Mouse (Mus musculus) stomach, embryonic 14.5 days (tissue): ENCODE measurements at regions not wholly inside any gene's neighbourhood (a gene's known extent, or its start where the extent isn't known, plus 50 kb on each side); places are given as distances from the start of the nearest gene placed in this dataset.

ENCODE experiments used
- ATAC-seq: fragments of 200-750 bp; cut with Nextera tagmentation; 2 replicates; pipeline ENCODE4 v1.8.0; 2017; ENCODE audit warnings: low read depth, moderate TSS enrichment; ENCODE audit not compliant: insufficient number of reproducible peaks, insufficient read depth, low FRiP score
- H3K27ac ChIP-seq: fragments of 300-500 bp; sonication (generic); 2 replicates; pipeline ENCODE4 v1.5.1; 2014; ENCODE audit warnings: mild to moderate bottlenecking, low read length, moderate library complexity, mixed read lengths
- H3K27me3 ChIP-seq: fragments of 300-500 bp; sonication (generic); 2 replicates; pipeline ENCODE4 v1.6.1; 2014; ENCODE audit warnings: low read length, control low read depth, mixed read lengths; ENCODE audit not compliant: control insufficient read depth, insufficient read depth
- H3K36me3 ChIP-seq: fragments of 300-500 bp; sonication (generic); 2 replicates; pipeline ENCODE4 v1.6.1; 2014; ENCODE audit warnings: mild to moderate bottlenecking, control low read depth, low read length, moderate library complexity, mixed read lengths; ENCODE audit not compliant: control insufficient read depth, insufficient read depth
- H3K4me1 ChIP-seq: fragments of 300-500 bp; sonication (generic); 2 replicates; pipeline ENCODE4 v1.6.1; 2014; ENCODE audit warnings: low read length, control low read depth, mixed read lengths; ENCODE audit not compliant: control insufficient read depth, insufficient read depth
- H3K4me2 ChIP-seq: fragments of 300-500 bp; sonication (generic); replicated peaks from 2 replicates; pipeline ENCODE4 v1.6.1; 2014; ENCODE audit warnings: low read depth, low read length, control low read depth
- H3K4me3 ChIP-seq: fragments of 300-500 bp; sonication (generic); 2 replicates; pipeline ENCODE4 v1.5.1; 2014; ENCODE audit warnings: low read depth, low read length, control low read depth
- H3K9ac ChIP-seq: fragments of 300-500 bp; sonication (generic); replicated peaks from 2 replicates; pipeline ENCODE4 v1.6.1; 2014; ENCODE audit warnings: low read depth, mild to moderate bottlenecking, control low read depth, low read length, moderate library complexity, mixed read lengths
- H3K9me3 ChIP-seq: fragments of 300-500 bp; sonication (generic); 2 replicates; pipeline ENCODE4 v1.6.1; 2016; ENCODE audit warnings: low read depth, low read length, control low read depth; ENCODE audit not compliant: control insufficient read depth
- WGBS: fragments of 180-500 bp; shearing (Covaris S2); extraction: QIAGEN DNeasy Blood & Tissue Kit; methylation state at CpG from one replicate; pipeline ENCODE4 v1.1.7; 2014; 5-methylcytosine and 5-hydroxymethylcytosine counted together

- 43% methylated on average over 7 of the region's 7 CpGs for WGBS
- Histone ChIP-seq H3K4me1 (no peaks in the 10 kb centered on the region), H3K9me3 (no peaks in the 10 kb centered on the region), H3K9ac (no peak overlapping the region), H3K27me3 (no peaks in the 10 kb centered on the region), H3K27ac (no peak overlapping the region), H3K4me2 (no peak overlapping the region), H3K4me3 (no peak overlapping the region), H3K36me3 (no peaks in the 10 kb centered on the region)
- ATAC-seq = no peak
These were observed 128.2 kb downstream of the Nedd1 start for GRCm38 (mm10) chr10:92593947-92594460.

- no peaks in the 10 kb centered on the region for H3K9me3 ChIP-seq
- no peak overlapping the region for H3K4me2 ChIP-seq
- no peaks in the 10 kb centered on the region for H3K27me3 ChIP-seq
- no peaks in the 10 kb centered on the region for H3K4me1 ChIP-seq
- no peak for ATAC-seq
- H3K27ac ChIP-seq = no peak overlapping the region
- WGBS = 79% methylated on average over 2 of the region's 2 CpGs
- H3K9ac ChIP-seq = no peak overlapping the region
- H3K4me3 ChIP-seq = no peak overlapping the region
- H3K36me3 ChIP-seq = no peaks in the 10 kb centered on the region
These were observed 143.3 kb downstream of the Nedd1 start for GRCm38 (mm10) chr10:92578872-92579271.

- Histone ChIP-seq H3K36me3 (no peaks in the 10 kb centered on the region), H3K27ac (no peak overlapping the region), H3K4me1 (no peaks in the 10 kb centered on the region), H3K9me3 (no peaks in the 10 kb centered on the region), H3K27me3 (no peaks in the 10 kb centered on the region), H3K4me3 (no peak overlapping the region), H3K4me2 (no peak overlapping the region), H3K9ac (no peak overlapping the region)
- ATAC-seq = no peak
These were observed 151.7 kb downstream of the Nedd1 start for GRCm38 (mm10) chr10:92570496-92570895.

DNA sequence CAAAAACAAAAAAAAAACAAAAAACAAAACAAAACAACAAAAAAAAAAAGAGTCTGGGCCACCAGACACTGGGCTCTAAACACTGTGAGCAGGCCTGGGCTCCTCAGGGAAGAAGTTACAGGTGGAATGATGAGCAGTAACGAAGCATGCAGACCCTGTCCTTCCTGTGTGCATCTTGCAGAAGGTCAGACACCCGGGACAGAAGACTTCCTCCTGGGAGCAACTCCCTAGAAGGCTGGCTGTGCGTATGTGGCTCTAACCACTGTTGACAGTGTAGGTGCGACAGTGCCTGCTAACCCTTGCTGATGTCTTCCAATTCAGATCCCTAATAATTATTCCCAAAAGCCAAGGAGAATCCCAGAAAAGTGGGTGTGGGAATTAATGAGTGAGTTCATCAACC is 164.8 kb downstream of the Nedd1 start:
- Histone ChIP-seq H3K27me3 (no peaks in the 10 kb centered on the region), H3K4me1 (peaks cover 4% of the 10 kb centered on the region; the same call in 1 of the 2 replicates), H3K27ac (no peak overlapping the region), H3K9me3 (no peaks in the 10 kb centered on the region), H3K4me3 (no peak overlapping the region), H3K4me2 (no peak overlapping the region), H3K36me3 (no peaks in the 10 kb centered on the region), H3K9ac (no peak overlapping the region)
- 72% methylated on average over 4 of the region's 4 CpGs for WGBS
- no peak for ATAC-seq

GRCm38 (mm10) chr10:92556526-92557422 is 165.4 kb downstream of the Nedd1 start:
- Histone ChIP-seq H3K9ac (no peak overlapping the region), H3K27me3 (no peaks in the 10 kb centered on the region), H3K4me3 (no peak overlapping the region), H3K4me2 (peak overlapping the region; percentile 25), H3K36me3 (no peaks in the 10 kb centered on the region), H3K4me1 (peaks cover 4% of the 10 kb centered on the region; the same call in 1 of the 2 replicates), H3K9me3 (no peaks in the 10 kb centered on the region), H3K27ac (no peak overlapping the region)
- WGBS = 9% methylated on average over 8 of the region's 8 CpGs
- peak; percentile 63; the same call in 1 of the 2 replicates for ATAC-seq

DNA sequence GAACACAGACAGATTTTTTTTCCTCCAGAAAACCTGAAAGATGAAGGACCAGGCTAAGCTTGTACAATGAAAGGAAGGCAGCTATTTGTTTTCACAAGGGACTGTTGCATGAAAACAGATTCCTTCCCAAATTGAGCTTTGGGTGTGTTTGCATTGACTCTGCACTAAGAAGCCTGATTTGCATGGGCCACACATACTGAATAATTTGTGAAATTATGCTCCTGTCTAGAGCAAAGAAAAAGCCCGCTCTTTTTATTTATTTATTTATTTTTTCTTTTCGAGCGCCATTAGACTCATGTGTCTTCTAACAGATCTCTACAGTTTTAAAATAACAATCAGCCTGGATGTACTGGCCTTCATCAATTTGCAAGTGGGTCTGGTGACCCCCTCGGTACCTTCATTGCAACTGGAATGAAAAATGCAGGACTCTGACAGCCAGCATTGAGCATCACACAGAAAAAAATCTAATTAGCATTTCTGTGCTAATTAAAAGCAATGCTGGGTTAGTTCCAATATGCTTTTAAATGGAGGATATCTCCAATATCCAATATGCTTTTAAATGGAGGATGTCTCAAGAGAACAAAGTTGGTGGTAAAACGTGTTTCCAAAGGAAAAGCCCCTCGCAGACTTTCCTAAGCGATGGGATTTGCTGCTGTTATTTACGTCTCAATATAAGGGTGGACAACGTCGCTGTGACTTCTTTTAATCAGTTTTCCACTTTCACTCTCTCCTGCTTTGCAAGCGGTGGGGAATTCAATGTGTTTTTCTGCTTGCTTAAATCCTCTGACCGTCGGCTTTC is 166.3 kb downstream of the Nedd1 start:
- H3K4me2 ChIP-seq = peak overlapping the region; percentile 25
- WGBS = 29% methylated on average over 13 of the region's 13 CpGs

GRCm38 (mm10) chr10:92553966-92554365 is 168.3 kb downstream of the Nedd1 start:
- H3K4me2 ChIP-seq = no peak overlapping the region
- no peaks in the 10 kb centered on the region for H3K36me3 ChIP-seq
- no peak overlapping the region for H3K27ac ChIP-seq
- no peaks in the 10 kb centered on the region for H3K9me3 ChIP-seq
- no peak overlapping the region for H3K9ac ChIP-seq
- no peak for ATAC-seq
- H3K4me3 ChIP-seq = no peak overlapping the region
- 73% methylated on average over 3 of the region's 3 CpGs for WGBS
- peaks cover 4% of the 10 kb centered on the region; the same call in 1 of the 2 replicates for H3K4me1 ChIP-seq
- no peaks in the 10 kb centered on the region for H3K27me3 ChIP-seq

More for the DNA sequence above, 166.3 kb downstream of the Nedd1 start:
- no peak for ATAC-seq
- Histone ChIP-seq H3K27me3 (no peaks in the 10 kb centered on the region), H3K4me3 (no peak overlapping the region), H3K36me3 (no peaks in the 10 kb centered on the region), H3K4me1 (peaks cover 4% of the 10 kb centered on the region; the same call in 1 of the 2 replicates), H3K9ac (no peak overlapping the region), H3K27ac (no peak overlapping the region), H3K9me3 (no peaks in the 10 kb centered on the region)

- WGBS = 58% methylated on average over 4 of the region's 4 CpGs
- no peaks in the 10 kb centered on the region for H3K36me3 ChIP-seq
- H3K4me1 ChIP-seq = no peaks in the 10 kb centered on the region
- H3K9me3 ChIP-seq = no peaks in the 10 kb centered on the region
- H3K4me2 ChIP-seq = no peak overlapping the region
- H3K27ac ChIP-seq = no peak overlapping the region
- no peak overlapping the region for H3K9ac ChIP-seq
- H3K4me3 ChIP-seq = no peak overlapping the region
- H3K27me3 ChIP-seq = no peaks in the 10 kb centered on the region
- no peak for ATAC-seq
These were observed 173.2 kb downstream of the Nedd1 start for GRCm38 (mm10) chr10:92548875-92549586.
